Mouse (Mus musculus) myocyte (in vitro differentiated cells): Measurements from ENCODE around the gene Ankrd52. TPM values are rescaled to one million over a fixed set of nuclear protein-coding genes. Genes with fewer than 3 reads are reported as not detected.

Experiments used
- H3K27me3 ChIP-seq: one replicate; pipeline ENCODE4 v1.6.1; 2011; ENCODE audit not compliant: control insufficient read depth, insufficient read depth, insufficient read length
- H3K36me3 ChIP-seq: one replicate; pipeline ENCODE4 v1.6.1; 2011; ENCODE audit not compliant: control insufficient read depth, insufficient read depth
- H3K4me2 ChIP-seq: one replicate; pipeline ENCODE4 v1.6.1; 2011; ENCODE audit warnings: low read depth, control low read depth
- H3K4me3 ChIP-seq: one replicate; pipeline ENCODE4 v1.5.1; 2011; ENCODE audit warnings: mild to moderate bottlenecking, control low read depth, moderate library complexity
- H3K79me2 ChIP-seq: one replicate; pipeline ENCODE4 v1.6.1; 2011; ENCODE audit not compliant: control insufficient read depth, insufficient read depth
- H3ac ChIP-seq: one replicate; pipeline ENCODE4 v1.6.1; 2011; ENCODE audit not compliant: control insufficient read depth, insufficient read length
- CEBPB ChIP-seq: IDR thresholded peaks from 2 replicates; pipeline ENCODE4 v1.6.1; 2011; ENCODE audit warnings: mild to moderate bottlenecking, moderate library complexity; ENCODE audit not compliant: poor library complexity, insufficient read depth, severe bottlenecking
- E2F4 ChIP-seq: IDR thresholded peaks from one replicate; pipeline ENCODE4 v1.6.1; 2011; ENCODE audit warnings: mild to moderate bottlenecking, control low read depth, moderate library complexity; ENCODE audit not compliant: insufficient read depth
- MAX ChIP-seq: IDR thresholded peaks from one replicate; pipeline ENCODE4 v1.6.1; 2011; ENCODE audit warnings: low read depth, mild to moderate bottlenecking, control low read depth
- MYOD1 ChIP-seq, 3 experiments: IDR thresholded peaks; one replicate each; pipeline ENCODE4 v1.6.1; 2011; ENCODE audit warnings: control low read depth in 2 of 3, low read depth in 2 of 3, mild to moderate bottlenecking in 2 of 3, moderate library complexity in 1 of 3; ENCODE audit not compliant: insufficient read length in 2 of 3, control insufficient read depth in 1 of 3
- MYOG ChIP-seq, 3 experiments: IDR thresholded peaks; one replicate each; pipeline ENCODE4 v1.6.1; 2011; ENCODE audit warnings: control low read depth in 2 of 3, low read depth in 2 of 3, mild to moderate bottlenecking in 2 of 3; ENCODE audit not compliant: insufficient read length in 2 of 3, control insufficient read depth in 1 of 3, insufficient read depth in 1 of 3
- POLR2A ChIP-seq: IDR thresholded peaks from one replicate; pipeline ENCODE4 v1.6.1; 2011; ENCODE audit warnings: low read depth, mild to moderate bottlenecking, control low read depth, moderate library complexity; ENCODE audit not compliant: insufficient read length
- POLR2AphosphoS2 ChIP-seq: IDR thresholded peaks from one replicate; pipeline ENCODE4 v1.6.1; 2011; ENCODE audit warnings: low read depth, control low read depth; ENCODE audit not compliant: insufficient read length
- REST ChIP-seq: IDR thresholded peaks from one replicate; pipeline ENCODE4 v1.6.1; 2011; ENCODE audit warnings: mild to moderate bottlenecking, control low read depth, moderate library complexity; ENCODE audit not compliant: insufficient read depth, insufficient read length
- SRF ChIP-seq: IDR thresholded peaks from one replicate; pipeline ENCODE4 v1.6.1; 2011; ENCODE audit warnings: low read depth; ENCODE audit not compliant: control insufficient read depth, insufficient read length
- TCF12 ChIP-seq: IDR thresholded peaks from one replicate; pipeline ENCODE4 v1.6.1; 2011; ENCODE audit warnings: mild to moderate bottlenecking, control low read depth; ENCODE audit not compliant: poor library complexity, insufficient read depth, severe bottlenecking
- TCF3 ChIP-seq: IDR thresholded peaks from one replicate; pipeline ENCODE4 v1.6.1; 2011; ENCODE audit warnings: low read depth, control low read depth; ENCODE audit not compliant: insufficient read length
- USF1 ChIP-seq: IDR thresholded peaks from one replicate; pipeline ENCODE4 v1.6.1; 2011; ENCODE audit warnings: low read depth, mild to moderate bottlenecking, control low read depth, moderate library complexity
- polyA plus RNA-seq: library from polyadenylated mRNA; unstranded; fragments of >200 nt; fragmentation: generic; extraction: Trizol; gene quantifications from one replicate; pipeline ENCODE4 v1.2.1, GENCODE M21; 2012; ENCODE audit warnings: missing spikeins

Ankrd52 gene
- polyA plus RNA-seq, 1 experiment, result 30.8 TPM

- H3K4me3 ChIP-seq, result no peak overlapping the region
- no peak overlapping the region for H3K4me2 ChIP-seq
- no peaks in the 10 kb centered on the region for H3K79me2 ChIP-seq
- no peak overlapping the region for H3ac ChIP-seq
- H3K27me3 ChIP-seq, result no peaks in the 10 kb centered on the region
- peaks cover 38% of the 10 kb centered on the region for H3K36me3 ChIP-seq
- no peak for TF ChIP-seq POLR2A
- TF ChIP-seq MYOD1 (IDR thresholded peaks at IDR 0.05; ENCODE audit: control insufficient read depth in 1 of 3, insufficient read length in 2 of 3, low read depth in 2 of 3), result no peak
- no peak for TF ChIP-seq POLR2AphosphoS2
- TF ChIP-seq MAX, result no peak
- no peak for TF ChIP-seq CEBPB
- no peak for TF ChIP-seq MYOG (IDR thresholded peaks at IDR 0.05; ENCODE audit: control insufficient read depth in 1 of 3, insufficient read depth in 1 of 3, insufficient read length in 2 of 3, low read depth in 2 of 3)
- TF ChIP-seq REST, result no peak
- TF ChIP-seq SRF, result no peak
- no peak for TF ChIP-seq E2F4
- no peak for TF ChIP-seq USF1
- no peak for TF ChIP-seq TCF3
- TF ChIP-seq TCF12, result no peak
These were observed 12.7 kb downstream of the Ankrd52 start for GRCm38 (mm10) chr10:128389570-128389969.

- Histone ChIP-seq H3K27me3 (no peaks in the 10 kb centered on the region), H3K4me2 (no peak overlapping the region), H3K36me3 (peaks cover 30% of the 10 kb centered on the region), H3K79me2 (no peaks in the 10 kb centered on the region), H3ac (no peak overlapping the region), H3K4me3 (no peak overlapping the region)
- TF ChIP-seq REST, result no peak
- peak; percentile 13 for TF ChIP-seq POLR2AphosphoS2
These were observed 13.5 kb downstream of the Ankrd52 start for GRCm38 (mm10) chr10:128390366-128390765.

- Histone ChIP-seq H3K27me3 (no peaks in the 10 kb centered on the region), H3K4me2 (no peak overlapping the region), H3K36me3 (peaks cover 20% of the 10 kb centered on the region), H3K79me2 (no peaks in the 10 kb centered on the region), H3K4me3 (no peak overlapping the region), H3ac (no peak overlapping the region)
- TF ChIP-seq CEBPB, result no peak
- TF ChIP-seq MYOD1 (IDR thresholded peaks at IDR 0.05; ENCODE audit: control insufficient read depth in 1 of 3, insufficient read length in 2 of 3, low read depth in 2 of 3), result no peak
- no peak for TF ChIP-seq TCF3
- TF ChIP-seq REST, result no peak
- no peak for TF ChIP-seq MYOG (IDR thresholded peaks at IDR 0.05; ENCODE audit: control insufficient read depth in 1 of 3, insufficient read depth in 1 of 3, insufficient read length in 2 of 3, low read depth in 2 of 3)
- TF ChIP-seq POLR2A, result no peak
- no peak for TF ChIP-seq TCF12
- no peak for TF ChIP-seq SRF
- TF ChIP-seq USF1, result no peak
- no peak for TF ChIP-seq E2F4
- TF ChIP-seq POLR2AphosphoS2, result no peak
- TF ChIP-seq MAX, result no peak
These were observed 14.9 kb downstream of the Ankrd52 start for GRCm38 (mm10) chr10:128391850-128392249.

- peaks cover 4% of the 10 kb centered on the region for H3K36me3 ChIP-seq
These were observed 19.2 kb downstream of the Ankrd52 start for GRCm38 (mm10) chr10:128396017-128396673.

More at GRCm38 (mm10) chr10:128396017-128396673, 19.2 kb downstream of the Ankrd52 start:
- TF ChIP-seq MYOG (IDR thresholded peaks at IDR 0.05; ENCODE audit: control insufficient read depth in 1 of 3, insufficient read depth in 1 of 3, insufficient read length in 2 of 3, low read depth in 2 of 3) (no peak), E2F4 (no peak), MAX (no peak), TCF3 (no peak), TCF12 (no peak), REST (no peak), SRF (no peak), MYOD1 (IDR thresholded peaks at IDR 0.05; ENCODE audit: control insufficient read depth in 1 of 3, insufficient read length in 2 of 3, low read depth in 2 of 3) (no peak), POLR2AphosphoS2 (no peak), CEBPB (no peak)
- H3K27me3 ChIP-seq, result no peaks in the 10 kb centered on the region
- no peak overlapping the region for H3K4me2 ChIP-seq
- H3K4me3 ChIP-seq, result no peak overlapping the region
- H3K79me2 ChIP-seq, result no peaks in the 10 kb centered on the region
- no peak overlapping the region for H3ac ChIP-seq
